Mouse (Mus musculus) embryonic facial prominence, embryonic 10.5 days (tissue): ENCODE measurements around the gene Arfgef3. TPM values are rescaled to one million over a fixed set of nuclear protein-coding genes. Genes with fewer than 3 reads are reported as not detected.

Source experiments
- DNase-seq: peaks from one replicate; pipeline ENCODE4 v3.0.0-alpha.2; 2017; ENCODE audit warnings: low spot score
- H3K27ac ChIP-seq: fragments of 300-500 bp; sonication (generic); replicated peaks from 2 replicates; pipeline ENCODE4 v1.5.1; 2016; ENCODE audit warnings: mild to moderate bottlenecking
- H3K27me3 ChIP-seq: fragments of 300-500 bp; sonication (generic); replicated peaks from 2 replicates; pipeline ENCODE4 v1.6.1; 2016; ENCODE audit warnings: low read depth, mild to moderate bottlenecking; ENCODE audit not compliant: poor library complexity, severe bottlenecking
- H3K36me3 ChIP-seq: fragments of 300-500 bp; sonication (generic); replicated peaks from 2 replicates; pipeline ENCODE4 v1.6.1; 2016; ENCODE audit warnings: mild to moderate bottlenecking, moderate library complexity
- H3K4me1 ChIP-seq: fragments of 300-500 bp; sonication (generic); 2 replicates; pipeline ENCODE4 v1.6.1; 2016
- H3K4me3 ChIP-seq: fragments of 300-500 bp; sonication (generic); 2 replicates; pipeline ENCODE4 v1.5.1; 2016; ENCODE audit warnings: mild to moderate bottlenecking, moderate library complexity
- H3K9me3 ChIP-seq: fragments of 300-500 bp; sonication (generic); 2 replicates; pipeline ENCODE4 v1.6.1; 2016; ENCODE audit warnings: mild to moderate bottlenecking
- WGBS: fragments of 180-500 bp; shearing (Covaris S2); methylation state at CpG from one replicate; pipeline ENCODE4 v1.1.7; 2016; 5-methylcytosine and 5-hydroxymethylcytosine counted together
- polyA plus RNA-seq: library from polyadenylated mRNA; unstranded; fragments of >200 nt; fragmentation: Nextera tagmentation; extraction: Ambion mirVana; gene quantifications from 2 replicates; pipeline ENCODE4 v1.2.1, GENCODE M21; 2016

The Arfgef3 gene
- polyA plus RNA-seq, 1 experiment from 2014 or later = 0.50 TPM

DNA sequence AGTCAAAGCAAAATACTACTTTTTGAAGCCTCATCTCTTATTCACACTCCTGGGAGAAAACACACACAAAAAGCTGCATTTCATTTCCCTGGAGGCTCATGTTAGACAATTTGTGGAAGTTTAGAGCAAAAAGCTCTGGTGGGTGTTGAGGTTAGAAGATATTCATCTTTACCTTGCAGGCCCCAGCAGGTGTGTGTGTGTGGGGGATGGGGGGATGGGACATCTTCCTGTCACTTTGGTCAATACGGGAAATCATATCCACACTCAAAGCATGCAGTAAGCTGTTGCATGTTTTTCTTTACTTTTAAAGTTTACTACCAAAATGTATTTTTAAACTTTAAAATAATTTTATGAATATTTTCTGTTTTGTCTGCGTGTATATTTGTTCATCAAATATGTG, 79.7 kb downstream of the Arfgef3 start:
- no peaks in the 10 kb centered on the region for H3K36me3 ChIP-seq

GRCm38 (mm10) chr10:18661606-18662220, 82.0 kb downstream of the Arfgef3 start:
- no peak for DNase-seq
- H3K4me3 ChIP-seq = no peak overlapping the region
- H3K27ac ChIP-seq = no peak overlapping the region
- no peaks in the 10 kb centered on the region for H3K36me3 ChIP-seq
- H3K9me3 ChIP-seq = no peaks in the 10 kb centered on the region; the same call in 1 of the 2 replicates
- no peaks in the 10 kb centered on the region for H3K27me3 ChIP-seq
- no peaks in the 10 kb centered on the region for H3K4me1 ChIP-seq
- 87% methylated on average over 1 of the region's 1 CpGs for WGBS

More for the DNA sequence above, 79.7 kb downstream of the Arfgef3 start:
- Histone ChIP-seq H3K27ac (no peak overlapping the region), H3K4me3 (no peak overlapping the region), H3K9me3 (no peaks in the 10 kb centered on the region; the same call in 1 of the 2 replicates), H3K4me1 (no peaks in the 10 kb centered on the region), H3K27me3 (no peaks in the 10 kb centered on the region)
- no peak for DNase-seq
- 86% methylated on average over 2 of the region's 2 CpGs for WGBS

GRCm38 (mm10) chr10:18660998-18661397, 82.8 kb downstream of the Arfgef3 start:
- H3K4me3 ChIP-seq = no peak overlapping the region
- WGBS = 90% methylated on average over 2 of the region's 2 CpGs
- no peak overlapping the region for H3K27ac ChIP-seq
- no peaks in the 10 kb centered on the region; the same call in 1 of the 2 replicates for H3K9me3 ChIP-seq
- H3K36me3 ChIP-seq = no peaks in the 10 kb centered on the region
- H3K4me1 ChIP-seq = no peaks in the 10 kb centered on the region
- no peak for DNase-seq
- H3K27me3 ChIP-seq = no peaks in the 10 kb centered on the region

DNA sequence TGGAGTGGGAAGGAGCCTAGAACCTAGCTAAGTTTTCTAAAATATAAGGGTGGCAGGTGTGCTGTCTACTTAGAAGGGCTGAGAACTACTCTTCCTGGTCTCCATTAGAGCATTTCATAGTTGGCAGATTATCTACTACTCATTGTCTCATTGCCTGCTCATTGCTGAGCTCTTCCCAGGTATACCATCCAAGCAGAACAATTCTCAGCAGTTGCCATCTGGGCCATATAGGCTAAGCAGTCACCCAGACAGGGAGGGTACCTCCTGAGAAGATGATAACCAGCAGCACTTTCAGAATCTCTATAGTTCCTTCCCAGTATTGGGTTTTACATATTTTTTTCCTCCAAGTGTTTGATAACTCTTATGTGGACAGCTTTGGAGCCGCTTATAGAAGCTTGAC, 86.2 kb downstream of the Arfgef3 start:
- no peaks in the 10 kb centered on the region for H3K27me3 ChIP-seq

DNA sequence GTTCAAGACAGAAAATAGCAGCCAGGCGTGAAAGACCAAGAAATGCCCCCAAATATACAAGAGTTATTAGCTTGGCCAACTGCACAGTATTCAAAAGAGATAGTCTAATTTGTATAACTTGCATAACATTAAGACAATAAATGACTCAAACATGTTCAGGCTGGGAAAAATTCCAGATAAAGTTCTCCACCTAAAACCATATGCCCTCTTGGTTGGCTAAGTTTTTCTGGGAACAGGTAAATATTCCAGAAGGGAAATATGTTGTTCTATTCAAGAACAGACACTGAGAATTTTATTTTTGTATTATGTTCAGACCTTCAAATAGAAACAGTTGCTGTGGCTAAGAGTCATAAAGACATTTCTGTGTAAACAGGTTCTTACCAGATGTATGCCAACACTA, 96.7 kb downstream of the Arfgef3 start:
- no peaks in the 10 kb centered on the region for H3K9me3 ChIP-seq
- DNase-seq = no peak
- peaks cover 13% of the 10 kb centered on the region for H3K4me1 ChIP-seq
- H3K27ac ChIP-seq = no peak overlapping the region
- no peak overlapping the region for H3K4me3 ChIP-seq
- 88% methylated on average over 1 of the region's 1 CpGs for WGBS
- H3K27me3 ChIP-seq = no peaks in the 10 kb centered on the region
- no peaks in the 10 kb centered on the region for H3K36me3 ChIP-seq

More for the DNA sequence above, 86.2 kb downstream of the Arfgef3 start:
- no peaks in the 10 kb centered on the region; the same call in 1 of the 2 replicates for H3K9me3 ChIP-seq
- H3K36me3 ChIP-seq = no peaks in the 10 kb centered on the region
- H3K4me3 ChIP-seq = no peak overlapping the region
- no peak overlapping the region for H3K27ac ChIP-seq
- no peaks in the 10 kb centered on the region for H3K4me1 ChIP-seq
- WGBS = 95% methylated on average over 1 of the region's 1 CpGs
- no peak for DNase-seq

- Histone ChIP-seq H3K27me3 (no peaks in the 10 kb centered on the region), H3K4me3 (no peak overlapping the region), H3K27ac (no peak overlapping the region), H3K4me1 (peaks cover 18% of the 10 kb centered on the region), H3K36me3 (no peaks in the 10 kb centered on the region), H3K9me3 (no peaks in the 10 kb centered on the region)
- no peak for DNase-seq
- 87% methylated on average over 10 of the region's 10 CpGs for WGBS
These were observed 97.7 kb downstream of the Arfgef3 start for GRCm38 (mm10) chr10:18646035-18646434.

DNA sequence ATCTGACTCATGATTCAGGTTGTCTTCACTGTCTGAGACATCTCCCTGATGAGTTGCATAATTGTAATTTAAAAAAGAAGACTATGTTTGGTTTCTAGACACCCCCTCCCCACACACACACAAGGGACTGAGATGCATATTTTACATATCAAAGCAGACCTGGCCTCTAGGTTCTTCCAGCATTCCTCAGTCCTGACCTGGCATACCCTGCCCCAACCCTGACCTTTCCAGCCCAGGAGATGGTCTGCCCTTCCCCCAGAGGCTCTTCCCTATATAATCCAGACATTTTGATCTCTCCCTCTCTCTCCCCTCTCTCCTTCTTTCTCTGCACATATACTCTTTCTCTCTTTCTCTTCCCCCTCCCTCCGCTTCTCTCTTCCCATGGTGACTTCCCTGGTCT, 99.4 kb downstream of the Arfgef3 start:
- no peak for DNase-seq
- Histone ChIP-seq H3K27me3 (no peaks in the 10 kb centered on the region), H3K27ac (no peak overlapping the region), H3K36me3 (no peaks in the 10 kb centered on the region), H3K4me3 (no peak overlapping the region), H3K4me1 (peaks cover 18% of the 10 kb centered on the region), H3K9me3 (no peaks in the 10 kb centered on the region)
- WGBS = 97% methylated on average over 1 of the region's 1 CpGs

- Histone ChIP-seq H3K36me3 (no peaks in the 10 kb centered on the region), H3K27ac (no peak overlapping the region), H3K4me1 (peaks cover 18% of the 10 kb centered on the region), H3K27me3 (no peaks in the 10 kb centered on the region), H3K4me3 (no peak overlapping the region), H3K9me3 (no peaks in the 10 kb centered on the region)
- no peak for DNase-seq
- 85% methylated on average over 3 of the region's 3 CpGs for WGBS
These were observed 100.2 kb downstream of the Arfgef3 start for GRCm38 (mm10) chr10:18643506-18643905.

- Histone ChIP-seq H3K27ac (no peak overlapping the region), H3K4me3 (no peak overlapping the region), H3K9me3 (no peaks in the 10 kb centered on the region), H3K4me1 (peaks cover 18% of the 10 kb centered on the region), H3K27me3 (no peaks in the 10 kb centered on the region), H3K36me3 (no peaks in the 10 kb centered on the region)
- WGBS = 66% methylated on average over 5 of the region's 5 CpGs
- no peak for DNase-seq
These were observed 100.9 kb downstream of the Arfgef3 start for GRCm38 (mm10) chr10:18642854-18643253.

DNA sequence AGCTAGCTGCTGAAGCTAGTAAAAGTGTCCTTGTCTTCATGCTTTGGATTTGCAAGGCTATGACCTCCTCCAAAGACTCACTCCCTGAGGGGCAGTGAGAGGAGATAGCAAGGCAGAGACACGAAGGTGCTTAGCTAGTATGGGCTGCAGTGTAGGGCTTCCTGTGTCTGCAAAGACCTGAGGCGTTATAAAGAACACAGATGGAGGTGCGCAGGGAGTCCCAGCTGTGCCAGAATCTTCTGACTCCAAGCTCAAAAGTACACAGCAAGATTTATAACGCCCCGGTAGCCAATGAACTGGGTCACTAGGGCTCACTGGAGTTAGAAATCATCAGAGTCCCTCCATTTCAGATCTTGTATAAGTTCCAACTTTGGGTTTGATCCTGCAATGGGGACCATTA, 103.2 kb downstream of the Arfgef3 start:
- Histone ChIP-seq H3K4me3 (no peak overlapping the region), H3K4me1 (peaks cover 18% of the 10 kb centered on the region), H3K27ac (no peak overlapping the region), H3K36me3 (no peaks in the 10 kb centered on the region), H3K27me3 (no peaks in the 10 kb centered on the region), H3K9me3 (no peaks in the 10 kb centered on the region)
- no peak for DNase-seq
- WGBS = 84% methylated on average over 5 of the region's 5 CpGs

DNA sequence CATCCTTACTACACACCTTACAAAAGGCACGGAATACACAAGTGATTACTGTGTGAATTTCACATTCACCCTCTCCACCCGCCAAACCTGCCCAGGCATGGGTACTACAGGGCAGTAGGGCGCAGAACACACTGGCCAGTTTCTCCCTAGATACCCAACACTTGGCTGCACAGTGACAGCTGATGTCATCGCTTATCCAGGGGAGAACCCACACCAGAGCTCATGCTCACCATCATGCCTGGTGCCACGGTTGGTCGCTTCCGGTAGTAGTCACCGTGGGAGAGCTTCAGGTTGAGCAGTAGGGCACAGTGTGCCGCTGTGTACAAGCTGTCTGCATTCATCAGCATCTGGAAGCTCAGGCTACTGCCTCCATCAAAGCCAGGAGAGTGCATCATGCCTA, 108.3 kb downstream of the Arfgef3 start:
- Histone ChIP-seq H3K9me3 (no peaks in the 10 kb centered on the region), H3K4me1 (no peaks in the 10 kb centered on the region), H3K27me3 (no peaks in the 10 kb centered on the region), H3K36me3 (no peaks in the 10 kb centered on the region), H3K27ac (no peak overlapping the region), H3K4me3 (no peak overlapping the region)
- 89% methylated on average over 9 of the region's 9 CpGs for WGBS
- no peak for DNase-seq

DNA sequence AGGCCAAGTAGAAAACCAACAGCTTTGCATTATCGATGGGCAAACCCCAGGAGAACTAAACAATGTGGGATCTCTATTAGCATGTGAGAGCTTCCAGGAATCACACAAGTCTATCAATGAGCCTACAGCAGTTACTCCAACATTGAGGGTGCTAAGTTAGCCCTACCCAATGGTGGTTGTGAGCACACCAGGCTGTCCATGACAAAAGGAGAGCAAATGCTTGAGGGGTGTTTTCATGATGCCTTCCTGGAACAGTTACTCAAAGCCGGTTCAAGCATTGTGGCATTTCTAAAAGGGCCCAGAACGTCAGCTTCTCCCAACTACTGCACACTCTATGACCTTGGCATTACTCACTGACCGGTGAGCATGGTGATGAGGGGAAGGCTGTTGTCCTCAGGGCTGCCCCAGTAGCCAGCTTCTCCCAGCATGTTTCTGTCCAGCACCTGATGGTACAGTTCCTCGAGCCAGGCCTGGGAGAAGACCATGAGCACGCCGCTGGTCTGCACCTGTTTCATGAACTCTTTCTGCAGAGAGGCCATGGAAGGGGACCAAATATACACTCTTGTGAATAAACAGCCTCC, 109.3 kb downstream of the Arfgef3 start:
- Histone ChIP-seq H3K36me3 (no peaks in the 10 kb centered on the region), H3K9me3 (no peaks in the 10 kb centered on the region)
- WGBS = 89% methylated on average over 7 of the region's 7 CpGs

DNA sequence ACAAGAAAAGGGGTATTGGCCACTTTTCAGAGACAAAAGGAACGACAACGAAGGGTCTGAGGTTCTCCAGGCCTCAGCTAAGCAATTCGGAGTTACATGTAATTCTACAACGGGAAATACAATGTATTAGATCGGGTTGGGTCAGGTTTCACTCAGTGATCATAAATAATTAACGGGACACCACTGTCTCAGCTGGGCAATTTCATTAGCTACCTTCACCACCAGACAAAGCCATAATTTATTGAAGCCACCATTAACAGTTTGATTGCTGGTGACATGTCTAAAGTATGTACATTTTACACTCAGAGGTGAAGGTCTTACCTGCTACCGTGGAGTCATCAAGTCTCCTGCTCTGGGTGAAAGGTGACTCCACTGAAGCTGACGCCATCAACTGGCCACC, 113.3 kb downstream of the Arfgef3 start:
- Histone ChIP-seq H3K4me3 (no peak overlapping the region), H3K36me3 (no peaks in the 10 kb centered on the region), H3K4me1 (no peaks in the 10 kb centered on the region), H3K9me3 (no peaks in the 10 kb centered on the region), H3K27me3 (no peaks in the 10 kb centered on the region), H3K27ac (no peak overlapping the region)
- DNase-seq = no peak
- WGBS = 88% methylated on average over 8 of the region's 8 CpGs

More for the DNA sequence above, 109.3 kb downstream of the Arfgef3 start:
- no peak for DNase-seq
- Histone ChIP-seq H3K4me1 (no peaks in the 10 kb centered on the region), H3K27ac (no peak overlapping the region), H3K27me3 (no peaks in the 10 kb centered on the region), H3K4me3 (no peak overlapping the region)
